Mouse (Mus musculus): ENCODE measurements around the gene Phc3.

GRCm38 (mm10) chr3:30864640-30865039 lies 104.6 kb downstream of the Phc3 start:
- TF ChIP-seq E2F4 (IDR thresholded peaks at IDR 0.05; ENCODE audit: insufficient read depth) (no peak), POLR2A (IDR thresholded peaks at IDR 0.05; ENCODE audit: insufficient read length, low read depth) (no peak)

Data from myocyte (in vitro differentiated cells).